Mouse (Mus musculus): ENCODE measurements around the gene Vpreb2. TPM values are rescaled to one million over a fixed set of nuclear protein-coding genes. Genes with fewer than 3 reads are reported as not detected.

Gene Vpreb2
- polyA plus RNA-seq (2015; fragmentation: Nextera tagmentation; extraction: Ambion mirVana): not detected in 2 replicates

GRCm38 (mm10) chr16:17980128-17980527 is at the start of gene Vpreb2:
Vpreb2 (plus strand) TSS chr16:17980428.
- H3K27me3 ChIP-seq: no peaks in the 10 kb centered on the region
- H3K36me3 ChIP-seq: no peaks in the 10 kb centered on the region
- H3K4me2 ChIP-seq: no peak within 1 kb of the TSS
- no peak within 1 kb of the TSS for H3K27ac ChIP-seq
- 30% methylated on average over 1 of the region's 1 CpGs for WGBS
- H3K9ac ChIP-seq: no peak within 1 kb of the TSS
- H3K4me3 ChIP-seq: no peak within 1 kb of the TSS
- no peak for ATAC-seq (ENCODE audit: insufficient number of reproducible peaks, low FRiP score, low TSS enrichment, low read depth)
- H3K4me1 ChIP-seq: 0 out of 2 replicates have a peak, but pooled peaks cover 2% of the 10 kb centered on the region
- no peaks in the 10 kb centered on the region for H3K9me3 ChIP-seq

- no peak overlapping the region for H3K4me3 ChIP-seq
- H3K27ac ChIP-seq: no peak overlapping the region
- no peak for ATAC-seq (ENCODE audit: insufficient number of reproducible peaks, low FRiP score, low TSS enrichment, low read depth)
- H3K9me3 ChIP-seq: no peaks in the 10 kb centered on the region
- H3K36me3 ChIP-seq: no peaks in the 10 kb centered on the region
- peaks cover 6% of the 10 kb centered on the region; the same call in 1 of the 2 replicates for H3K27me3 ChIP-seq
- H3K4me1 ChIP-seq: peaks cover 12% of the 10 kb centered on the region
- no peak overlapping the region for H3K9ac ChIP-seq
- WGBS: 59% methylated on average over 5 of the region's 5 CpGs
- no peak overlapping the region for H3K4me2 ChIP-seq
These were observed 48.2 kb upstream of the Vpreb2 start for GRCm38 (mm10) chr16:17931906-17932460.

- H3K4me3 ChIP-seq: no peak overlapping the region
- H3K4me2 ChIP-seq: no peak overlapping the region
- H3K27ac ChIP-seq: no peak overlapping the region
- 0 out of 2 replicates have a peak, but pooled peaks cover 2% of the 10 kb centered on the region for H3K4me1 ChIP-seq
- no peak overlapping the region for H3K9ac ChIP-seq
- H3K9me3 ChIP-seq: no peaks in the 10 kb centered on the region
- ATAC-seq (ENCODE audit: insufficient number of reproducible peaks, low FRiP score, low TSS enrichment, low read depth): no peak
- peaks cover 13% of the 10 kb centered on the region for H3K27me3 ChIP-seq
- no peaks in the 10 kb centered on the region for H3K36me3 ChIP-seq
- 65% methylated on average over 9 of the region's 9 CpGs for WGBS
These were observed 46.4 kb upstream of the Vpreb2 start for GRCm38 (mm10) chr16:17933594-17934444.

DNA sequence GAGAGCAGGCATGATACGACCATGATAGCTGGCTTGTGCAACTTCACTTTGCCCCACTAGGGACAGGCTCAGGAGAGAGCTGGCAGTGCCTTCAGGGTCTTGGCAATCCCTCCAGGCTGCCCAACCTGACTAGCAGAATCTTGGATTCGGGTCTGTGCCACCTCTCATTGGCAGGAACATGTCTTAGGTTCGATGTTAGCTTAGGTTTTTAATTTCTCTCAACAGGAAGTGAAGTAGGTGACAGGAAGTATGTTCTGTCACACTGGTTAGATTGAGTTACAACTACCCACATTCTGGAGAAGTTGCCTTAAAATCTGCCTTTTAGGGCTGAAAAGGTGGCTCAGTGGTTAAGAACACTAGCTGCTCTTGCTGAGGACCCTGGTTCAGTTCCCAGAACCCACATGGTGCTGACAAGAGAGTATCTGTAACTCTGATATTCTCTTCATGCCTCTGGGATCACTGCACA is 45.8 kb upstream of the Vpreb2 start:
- 49% methylated on average over 3 of the region's 3 CpGs for WGBS
- H3K36me3 ChIP-seq: no peaks in the 10 kb centered on the region
- no peak overlapping the region for H3K27ac ChIP-seq
- H3K4me3 ChIP-seq: no peak overlapping the region
- no peaks in the 10 kb centered on the region for H3K9me3 ChIP-seq
- no peak for ATAC-seq (ENCODE audit: insufficient number of reproducible peaks, low FRiP score, low TSS enrichment, low read depth)
- peaks cover 13% of the 10 kb centered on the region for H3K27me3 ChIP-seq
- no peaks in the 10 kb centered on the region for H3K4me1 ChIP-seq
- H3K4me2 ChIP-seq: no peak overlapping the region
- H3K9ac ChIP-seq: no peak overlapping the region

GRCm38 (mm10) chr16:17936776-17937175 is 43.5 kb upstream of the Vpreb2 start:
- no peak overlapping the region for H3K4me3 ChIP-seq
- H3K9ac ChIP-seq: no peak overlapping the region
- WGBS: 81% methylated on average over 10 of the region's 10 CpGs
- no peak overlapping the region for H3K4me2 ChIP-seq
- H3K27me3 ChIP-seq: peaks cover 13% of the 10 kb centered on the region
- no peaks in the 10 kb centered on the region for H3K36me3 ChIP-seq
- H3K27ac ChIP-seq: no peak overlapping the region
- no peak for ATAC-seq (ENCODE audit: insufficient number of reproducible peaks, low FRiP score, low TSS enrichment, low read depth)
- H3K9me3 ChIP-seq: no peaks in the 10 kb centered on the region
- no peaks in the 10 kb centered on the region for H3K4me1 ChIP-seq

- H3K36me3 ChIP-seq: no peaks in the 10 kb centered on the region
- 75% methylated on average over 7 of the region's 7 CpGs for WGBS
- no peak overlapping the region for H3K4me3 ChIP-seq
- no peak overlapping the region for H3K4me2 ChIP-seq
- no peak for ATAC-seq (ENCODE audit: insufficient number of reproducible peaks, low FRiP score, low TSS enrichment, low read depth)
- no peaks in the 10 kb centered on the region for H3K9me3 ChIP-seq
- no peaks in the 10 kb centered on the region for H3K4me1 ChIP-seq
- no peak overlapping the region for H3K9ac ChIP-seq
- no peak overlapping the region for H3K27ac ChIP-seq
- peaks cover 13% of the 10 kb centered on the region for H3K27me3 ChIP-seq
These were observed 42.0 kb upstream of the Vpreb2 start for GRCm38 (mm10) chr16:17938187-17938586.

DNA sequence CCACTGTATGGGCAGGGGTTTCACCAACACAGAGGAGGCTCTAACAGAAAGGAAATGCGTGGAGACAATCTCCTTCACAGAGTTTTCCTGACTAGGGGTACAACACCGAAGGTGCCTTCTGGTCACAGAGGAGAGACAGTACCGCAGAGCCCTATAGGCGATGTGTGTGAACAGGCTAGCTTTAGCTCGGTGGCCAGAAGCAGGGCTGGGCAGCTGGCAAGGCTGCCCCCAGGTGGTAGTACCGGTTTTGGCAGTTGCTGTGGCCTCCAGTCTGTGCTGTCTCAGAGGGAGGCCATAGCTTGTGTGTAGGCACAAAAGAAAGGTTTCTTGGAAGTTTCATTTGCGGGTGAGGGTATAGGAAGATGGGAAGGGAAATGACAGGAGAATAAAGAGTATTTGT is 41.4 kb upstream of the Vpreb2 start:
- ATAC-seq (ENCODE audit: insufficient number of reproducible peaks, low FRiP score, low TSS enrichment, low read depth): no peak
- H3K4me1 ChIP-seq: no peaks in the 10 kb centered on the region
- 12% methylated on average over 7 of the region's 7 CpGs for WGBS
- no peak overlapping the region for H3K27ac ChIP-seq
- H3K4me3 ChIP-seq: no peak overlapping the region
- H3K4me2 ChIP-seq: no peak overlapping the region
- peaks cover 13% of the 10 kb centered on the region for H3K27me3 ChIP-seq
- no peaks in the 10 kb centered on the region for H3K36me3 ChIP-seq
- no peaks in the 10 kb centered on the region for H3K9me3 ChIP-seq
- no peak overlapping the region for H3K9ac ChIP-seq

GRCm38 (mm10) chr16:17939255-17939751 is 40.9 kb upstream of the Vpreb2 start:
- Histone ChIP-seq H3K9me3 (no peaks in the 10 kb centered on the region), H3K4me1 (no peaks in the 10 kb centered on the region), H3K9ac (no peak overlapping the region), H3K4me3 (no peak overlapping the region), H3K27me3 (peaks cover 13% of the 10 kb centered on the region), H3K27ac (no peak overlapping the region), H3K4me2 (no peak overlapping the region), H3K36me3 (no peaks in the 10 kb centered on the region)
- no peak for ATAC-seq (ENCODE audit: insufficient number of reproducible peaks, low FRiP score, low TSS enrichment, low read depth)
- WGBS: 58% methylated on average over 9 of the region's 9 CpGs

- 62% methylated on average over 8 of the region's 8 CpGs for WGBS
- Histone ChIP-seq H3K4me3 (no peak overlapping the region), H3K9me3 (no peaks in the 10 kb centered on the region), H3K4me2 (no peak overlapping the region), H3K4me1 (no peaks in the 10 kb centered on the region), H3K27me3 (no peaks in the 10 kb centered on the region; the same call in 1 of the 2 replicates), H3K27ac (no peak overlapping the region), H3K36me3 (no peaks in the 10 kb centered on the region), H3K9ac (no peak overlapping the region)
- ATAC-seq (ENCODE audit: insufficient number of reproducible peaks, low FRiP score, low TSS enrichment, low read depth): no peak
These were observed 36.8 kb upstream of the Vpreb2 start for GRCm38 (mm10) chr16:17943466-17943865.

DNA sequence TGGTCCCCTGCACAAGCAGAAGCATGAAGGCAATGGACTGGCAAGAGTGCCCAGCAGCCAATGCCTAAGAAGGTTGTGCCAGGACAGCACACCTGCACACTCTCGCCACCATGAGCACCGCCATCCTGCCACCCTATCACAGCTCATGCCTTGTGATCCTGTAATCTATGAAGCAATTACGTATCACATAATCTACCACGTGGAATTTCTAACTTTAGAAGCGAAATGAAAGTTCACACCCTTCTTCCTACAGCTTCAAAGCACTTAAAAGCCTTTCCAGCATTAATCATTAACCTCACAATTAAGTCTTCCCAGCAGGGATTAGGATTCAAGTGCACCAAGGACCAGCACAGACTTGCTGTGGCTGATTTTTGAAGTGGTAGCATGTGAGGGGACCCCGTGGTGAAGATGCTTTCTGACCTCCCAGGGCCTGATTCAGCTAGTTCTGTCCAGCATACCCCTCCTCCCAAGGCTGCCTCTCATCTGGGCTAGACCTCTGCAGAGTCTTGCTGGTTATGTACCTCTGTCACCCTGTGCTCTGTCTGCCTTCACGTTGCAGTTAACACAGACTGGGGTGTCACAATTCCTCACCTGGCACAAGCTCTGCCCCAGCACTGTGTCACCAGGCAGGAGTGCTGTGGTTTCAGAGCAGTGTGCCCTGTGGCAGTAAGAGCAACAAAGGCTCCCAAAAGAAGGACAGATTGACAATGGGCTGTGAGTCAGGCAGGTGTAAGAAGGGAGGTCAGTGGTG is 35.0 kb upstream of the Vpreb2 start:
- H3K4me3 ChIP-seq: no peak overlapping the region
- H3K27me3 ChIP-seq: no peaks in the 10 kb centered on the region; the same call in 1 of the 2 replicates
- no peak overlapping the region for H3K9ac ChIP-seq
- ATAC-seq (ENCODE audit: insufficient number of reproducible peaks, low FRiP score, low TSS enrichment, low read depth): no peak
- H3K4me1 ChIP-seq: no peaks in the 10 kb centered on the region
- no peak overlapping the region for H3K27ac ChIP-seq
- H3K9me3 ChIP-seq: no peaks in the 10 kb centered on the region
- no peak overlapping the region for H3K4me2 ChIP-seq
- 62% methylated on average over 7 of the region's 7 CpGs for WGBS
- no peaks in the 10 kb centered on the region for H3K36me3 ChIP-seq

GRCm38 (mm10) chr16:17949421-17949877 is 30.8 kb upstream of the Vpreb2 start:
- Histone ChIP-seq H3K9me3 (no peaks in the 10 kb centered on the region), H3K36me3 (no peaks in the 10 kb centered on the region), H3K4me3 (no peak overlapping the region), H3K4me1 (no peaks in the 10 kb centered on the region), H3K9ac (no peak overlapping the region), H3K27me3 (no peaks in the 10 kb centered on the region), H3K4me2 (no peak overlapping the region), H3K27ac (no peak overlapping the region)
- WGBS: 25% methylated on average over 2 of the region's 2 CpGs
- ATAC-seq (ENCODE audit: insufficient number of reproducible peaks, low FRiP score, low TSS enrichment, low read depth): no peak

All from limb, embryonic 15.5 days (tissue).